Mouse (Mus musculus): Measurements from ENCODE around the gene Rab34. TPM values are rescaled to one million over a fixed set of nuclear protein-coding genes. Genes with fewer than 3 reads are reported as not detected.

Gene Rab34
- polyA plus RNA-seq (2012; rRNA removed) = 15.5 and 16.1 TPM in 2 replicates

GRCm38 (mm10) chr11:78188331-78189233 is at the start of gene Rab34:
Gene Rab34, plus strand, starts transcription at chr11:78188430.

GRCm38 (mm10) chr11:78164924-78165760 is 23.1 kb upstream of the Rab34 start, which contains the start of gene Traf4:
Gene Traf4, minus strand, starts transcription at chr11:78165589.

GRCm38 (mm10) chr11:78176402-78176862 is 11.8 kb upstream of the Rab34 start, which contains the start of the genes Nek8 and Tlcd1:
Gene Nek8, minus strand, starts transcription at chr11:78176675.
Gene Tlcd1, plus strand, starts transcription at chr11:78176711.

GRCm38 (mm10) chr11:78182961-78183844 is 5.0 kb upstream of the Rab34 start, which contains the start of gene Rpl23a:
Gene Rpl23a, minus strand, starts transcription at chr11:78183584.

GRCm38 (mm10) chr11:78193113-78193512 is 4.9 kb downstream of the Rab34 start, which contains the start of gene Proca1:
Gene Proca1, plus strand, starts transcription at chr11:78193392.

Other genes starting within 250 kb of the Rab34 start
- gene Phf12, start 205.7 kb upstream of the Rab34 start, polyA plus RNA-seq (2012; rRNA removed) = 14.3 and 19.0 TPM in 2 replicates
- gene Dhrs13, start 156.2 kb upstream of the Rab34 start, polyA plus RNA-seq (2012; rRNA removed) = 4.4 TPM in 2 replicates
- 22.3 and 27.6 TPM in 2 replicates for gene Flot2, start 150.5 kb upstream of the Rab34 start, polyA plus RNA-seq (2012; rRNA removed)
- 10.4 and 11.1 TPM in 2 replicates for gene Eral1, start 108.0 kb upstream of the Rab34 start, polyA plus RNA-seq (2012; rRNA removed)
- gene Fam222b, start 93.8 kb upstream of the Rab34 start, polyA plus RNA-seq (2012; rRNA removed) = 3.8 and 4.4 TPM in 2 replicates
- 32.6 and 35.0 TPM in 2 replicates for gene Traf4, start 22.8 kb upstream of the Rab34 start, polyA plus RNA-seq (2012; rRNA removed)
- 6.8 and 8.0 TPM in 2 replicates for gene Nek8, start 11.8 kb upstream of the Rab34 start, polyA plus RNA-seq (2012; rRNA removed)
- 61.3 and 70.4 TPM in 2 replicates for gene Tlcd1, start 11.7 kb upstream of the Rab34 start, polyA plus RNA-seq (2012; rRNA removed)
- gene Rpl23a, start 4.8 kb upstream of the Rab34 start, polyA plus RNA-seq (2012; rRNA removed) = 1,152 and 1,264 TPM in 2 replicates
- gene Proca1, start 5.0 kb downstream of the Rab34 start, polyA plus RNA-seq (2012; rRNA removed) = 0.53 and 0.73 TPM in 2 replicates
- gene Sdf2, start 57.3 kb downstream of the Rab34 start, polyA plus RNA-seq (2012; rRNA removed) = 52.2 and 53.7 TPM in 2 replicates
- gene Supt6, start 57.6 kb downstream of the Rab34 start, polyA plus RNA-seq (2012; rRNA removed) = 5.3 and 6.8 TPM in 2 replicates
- 19.5 and 19.6 TPM in 2 replicates for gene 2610507B11Rik, start 73.3 kb downstream of the Rab34 start, polyA plus RNA-seq (2012; rRNA removed)
- 0.15 and 0.20 TPM in 2 replicates for gene BC030499, start 102.4 kb downstream of the Rab34 start, polyA plus RNA-seq (2012; rRNA removed)
- gene Spag5, start 113.1 kb downstream of the Rab34 start, polyA plus RNA-seq (2012; rRNA removed) = 18.5 and 21.4 TPM in 2 replicates
- 25.4 and 34.5 TPM in 2 replicates for gene Aldoc, start 134.5 kb downstream of the Rab34 start, polyA plus RNA-seq (2012; rRNA removed)
- 21.8 and 25.8 TPM in 2 replicates for gene Pigs, start 140.0 kb downstream of the Rab34 start, polyA plus RNA-seq (2012; rRNA removed)
- 62.4 and 64.5 TPM in 2 replicates for gene Unc119, start 155.1 kb downstream of the Rab34 start, polyA plus RNA-seq (2012; rRNA removed)
- not detected in 2 replicates for gene Foxn1, start 198.1 kb downstream of the Rab34 start, polyA plus RNA-seq (2012; rRNA removed)
- 0.03 and 0.06 TPM in 2 replicates for gene Slc13a2, start 233.8 kb downstream of the Rab34 start, polyA plus RNA-seq (2012; rRNA removed)